In genomic region chr8:121846815-121847214, GRCm38 (mm10) we compare ENCODE assay signal across 15 mouse cellular contexts.
"Had no signal": no experiment of that assay in that cellular context is flagged by ENCODE, and none has a peak within 500 bp of the region (broad histone marks: within the 10 kb centered on the region; RNA-seq: fewer than 3 reads in every experiment).

No protein-coding gene starts in this region.

- H3K4me3 ChIP-seq: neural tube, embryonic 13.5 days; neural tube, embryonic 15.5 days; stomach, embryonic 15.5 days had no signal

- H3K27ac ChIP-seq: neural tube, embryonic 13.5 days; neural tube, embryonic 15.5 days; stomach, embryonic 15.5 days; stomach, postnatal 0 days had no signal

- H3K27me3 ChIP-seq: neural tube, embryonic 13.5 days; neural tube, embryonic 15.5 days; stomach, embryonic 15.5 days had no signal

- H3K9me3 ChIP-seq: neural tube, embryonic 13.5 days; neural tube, embryonic 15.5 days; stomach, embryonic 15.5 days had no signal

- DNase-seq: retina, postnatal 1 day; right cerebral cortex, adult 18-20 months; right cerebral cortex, postnatal 14 days; right cerebral cortex, postnatal 25 days; right cerebral cortex, postnatal 4 days; spleen, adult 18-20 months; thymus, adult 18-20 months; thymus, adult 2 months; thymus, postnatal 14 days; thymus, postnatal 25 days; thymus, postnatal 36 days had no signal

- H3K36me3 ChIP-seq: neural tube, embryonic 13.5 days; neural tube, embryonic 15.5 days; stomach, embryonic 15.5 days had no signal

- H3K4me2 ChIP-seq: neural tube, embryonic 13.5 days; neural tube, embryonic 15.5 days; stomach, embryonic 15.5 days had no signal

- H3K9ac ChIP-seq: neural tube, embryonic 13.5 days; neural tube, embryonic 15.5 days; stomach, embryonic 15.5 days had no signal
